Mouse (Mus musculus) hindbrain, postnatal 0 days (tissue): Measurements from ENCODE around the gene Gm20388. TPM values are rescaled to one million over a fixed set of nuclear protein-coding genes. Genes with fewer than 3 reads are reported as not detected.

Experiments
- ATAC-seq: fragments of 200-750 bp; cut with Nextera tagmentation; 2 replicates; pipeline ENCODE4 v1.8.0; 2017; ENCODE audit warnings: mild to moderate bottlenecking, moderate TSS enrichment, moderate library complexity
- DNase-seq: peaks from one replicate; pipeline ENCODE4 v3.0.0-alpha.2; 2015; ENCODE audit warnings: low spot score
- H3K27ac ChIP-seq: fragments of 300-500 bp; sonication (generic); 2 replicates; pipeline ENCODE4 v1.5.1; 2014; ENCODE audit warnings: mild to moderate bottlenecking
- H3K27me3 ChIP-seq: fragments of 300-500 bp; sonication (generic); 2 replicates; pipeline ENCODE4 v1.6.1; 2014; ENCODE audit warnings: low read length, mixed read lengths; ENCODE audit not compliant: insufficient read depth
- H3K36me3 ChIP-seq: fragments of 300-500 bp; sonication (generic); 2 replicates; pipeline ENCODE4 v1.6.1; 2014; ENCODE audit warnings: low read length, mixed read lengths; ENCODE audit not compliant: insufficient read depth
- H3K4me1 ChIP-seq: fragments of 300-500 bp; sonication (generic); 2 replicates; pipeline ENCODE4 v1.6.1; 2014; ENCODE audit warnings: antibody characterized with exemption, low read length, mixed read lengths; ENCODE audit not compliant: insufficient read depth
- H3K4me2 ChIP-seq: fragments of 300-500 bp; sonication (generic); 2 replicates; pipeline ENCODE4 v1.6.1; 2014; ENCODE audit warnings: low read depth, mild to moderate bottlenecking, low read length, moderate library complexity, mixed read lengths
- H3K4me3 ChIP-seq: fragments of 300-500 bp; sonication (generic); 2 replicates; pipeline ENCODE4 v1.5.1; 2014; ENCODE audit warnings: low read length
- H3K9ac ChIP-seq: fragments of 300-500 bp; sonication (generic); replicated peaks from 2 replicates; pipeline ENCODE4 v1.6.1; 2014; ENCODE audit warnings: mild to moderate bottlenecking, low read length, moderate library complexity, mixed read lengths
- H3K9me3 ChIP-seq: fragments of 300-500 bp; sonication (generic); 2 replicates; pipeline ENCODE4 v1.6.1; 2016; ENCODE audit warnings: low read length, mixed read lengths
- CTCF ChIP-seq: IDR thresholded peaks from 2 replicates; pipeline ENCODE4 v1.5.1; 2016; ENCODE audit warnings: antibody characterized with exemption, control low read depth, low read depth
- WGBS: fragments of 180-500 bp; shearing (Covaris S2); extraction: QIAGEN DNeasy Blood & Tissue Kit; methylation state at CpG from one replicate; pipeline ENCODE4 v1.1.7; 2014; 5-methylcytosine and 5-hydroxymethylcytosine counted together
- polyA plus RNA-seq: library from polyadenylated mRNA; unstranded; fragments of >200 nt; fragmentation: Nextera tagmentation; extraction: Ambion mirVana; gene quantifications from 2 replicates; pipeline ENCODE4 v1.2.1, GENCODE M21; 2015
- total RNA-seq: library from RNA; depleted of rRNA; stranded (reverse); fragments of >200 nt; gene quantifications from 2 replicates; pipeline ENCODE4 v1.2.3, GENCODE M21; 2014

Gene Gm20388
- total and polyA plus RNA-seq, 2 experiments from 2014 or later, result 71.3 TPM; not detected in 1

DNA sequence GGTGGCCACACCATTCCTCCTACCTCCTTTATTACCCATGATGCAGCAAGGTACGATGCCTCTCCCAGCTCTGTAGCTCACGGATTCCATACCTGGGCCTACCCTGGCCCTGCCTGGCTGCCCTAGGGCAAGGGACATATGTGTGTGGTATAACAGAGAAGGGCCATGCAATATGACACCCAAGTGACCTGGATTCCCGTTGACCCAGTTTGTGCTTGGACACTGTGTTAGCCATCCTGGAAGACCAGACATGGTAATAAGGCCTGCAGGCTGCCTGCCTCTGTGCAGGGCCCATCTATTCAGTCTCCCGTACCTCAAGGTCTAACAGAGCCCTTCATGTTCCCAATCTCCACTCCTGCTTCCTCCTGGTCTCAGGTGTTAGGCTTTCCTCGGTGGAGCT is 517.9 kb downstream of the Gm20388 start:
- WGBS, result 89% methylated on average over 5 of the region's 5 CpGs
- Histone ChIP-seq H3K4me3 (no peak overlapping the region), H3K9ac (no peak overlapping the region), H3K9me3 (no peaks in the 10 kb centered on the region), H3K4me2 (no peak overlapping the region), H3K27ac (no peak overlapping the region), H3K4me1 (peaks cover 33% of the 10 kb centered on the region), H3K36me3 (no peaks in the 10 kb centered on the region), H3K27me3 (no peaks in the 10 kb centered on the region)
- DNase-seq (no peak), ATAC-seq (no peak)
- TF ChIP-seq CTCF, result no peak

GRCm38 (mm10) chr8:120429116-120429515 is 518.5 kb downstream of the Gm20388 start:
- H3K27me3 ChIP-seq, result no peaks in the 10 kb centered on the region
- no peak overlapping the region for H3K4me2 ChIP-seq
- H3K9ac ChIP-seq, result no peak overlapping the region
- TF ChIP-seq CTCF, result no peak
- DNase-seq, result no peak
- no peak for ATAC-seq
- 83% methylated on average over 1 of the region's 1 CpGs for WGBS
- H3K9me3 ChIP-seq, result no peaks in the 10 kb centered on the region
- peaks cover 27% of the 10 kb centered on the region for H3K4me1 ChIP-seq
- H3K4me3 ChIP-seq, result no peak overlapping the region
- no peaks in the 10 kb centered on the region for H3K36me3 ChIP-seq
- no peak overlapping the region for H3K27ac ChIP-seq

DNA sequence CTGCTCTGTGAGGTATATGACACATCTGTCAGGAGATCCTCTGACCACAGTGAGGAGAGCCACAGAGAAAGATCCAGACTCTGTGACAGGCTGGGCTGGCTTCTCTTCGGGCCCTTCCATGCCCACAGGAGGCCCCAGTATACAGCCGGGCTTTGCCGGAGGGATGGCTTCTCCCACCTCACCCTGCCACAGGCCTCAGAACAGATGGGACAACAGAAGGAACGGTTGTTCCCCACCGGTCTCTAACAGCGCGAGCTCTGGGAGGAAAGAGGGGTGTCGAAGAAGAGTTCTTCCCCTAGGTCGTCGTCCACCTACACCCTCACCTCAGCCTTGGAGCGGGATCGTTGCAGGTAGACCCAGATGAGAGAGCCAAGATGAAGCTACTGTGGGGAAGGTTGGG is 520.4 kb downstream of the Gm20388 start:
- TF ChIP-seq CTCF, result no peak
- Histone ChIP-seq H3K9me3 (no peaks in the 10 kb centered on the region), H3K36me3 (no peaks in the 10 kb centered on the region), H3K4me3 (no peak overlapping the region), H3K9ac (no peak overlapping the region), H3K27me3 (no peaks in the 10 kb centered on the region), H3K27ac (no peak overlapping the region), H3K4me2 (no peak overlapping the region), H3K4me1 (peaks cover 11% of the 10 kb centered on the region; the same call in 1 of the 2 replicates)
- WGBS, result 67% methylated on average over 12 of the region's 12 CpGs
- DNase-seq (no peak), ATAC-seq (peak; percentile 18; the same call in 1 of the 2 replicates)

DNA sequence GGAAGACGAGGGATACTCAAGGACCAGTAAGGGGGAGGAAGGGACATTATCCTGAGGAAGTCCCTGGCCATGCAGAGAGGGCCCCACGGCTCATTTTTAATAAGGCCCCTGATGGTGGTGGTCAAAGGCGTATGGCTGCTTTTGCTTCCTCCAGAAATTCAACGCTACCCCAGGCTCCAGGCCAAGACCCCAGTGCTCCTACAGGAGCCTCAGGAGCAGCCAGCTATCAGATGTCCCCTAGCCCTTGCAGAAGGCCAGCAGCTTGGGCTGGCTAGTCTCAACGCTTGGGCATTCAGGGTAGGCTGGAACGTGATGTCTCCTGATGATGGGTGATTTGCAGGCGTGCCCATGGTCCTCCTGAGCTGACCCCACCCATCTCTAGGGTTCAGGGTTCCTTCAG is 521.8 kb downstream of the Gm20388 start:
- no peak overlapping the region for H3K4me3 ChIP-seq
- no peak overlapping the region for H3K27ac ChIP-seq
- TF ChIP-seq CTCF, result no peak
- DNase-seq (no peak), ATAC-seq (no peak)
- H3K36me3 ChIP-seq, result no peaks in the 10 kb centered on the region
- no peaks in the 10 kb centered on the region for H3K27me3 ChIP-seq
- H3K9ac ChIP-seq, result no peak overlapping the region
- WGBS, result 74% methylated on average over 7 of the region's 7 CpGs
- H3K4me2 ChIP-seq, result no peak overlapping the region
- no peaks in the 10 kb centered on the region for H3K9me3 ChIP-seq
- 0 out of 2 replicates have a peak, but pooled peaks cover 6% of the 10 kb centered on the region for H3K4me1 ChIP-seq

DNA sequence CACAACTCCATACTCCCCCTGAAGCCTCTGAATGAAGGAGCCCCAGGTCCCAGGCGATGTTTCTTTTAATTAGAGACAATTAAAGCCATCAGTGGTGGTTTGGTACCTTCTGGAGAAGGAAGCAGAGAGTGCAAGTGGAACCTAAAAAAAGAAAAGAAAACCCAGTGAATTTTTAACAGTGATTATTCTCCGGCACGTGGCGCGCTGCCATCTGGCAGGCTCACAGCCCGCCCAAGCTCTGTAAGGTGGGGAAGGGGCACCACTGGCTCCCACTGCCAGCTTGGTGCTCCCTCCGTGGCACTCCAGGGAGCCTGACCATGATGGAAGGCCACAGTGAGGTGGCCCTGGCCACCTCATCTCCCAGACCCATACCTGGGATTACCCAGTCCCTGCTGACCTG is 522.5 kb downstream of the Gm20388 start:
- H3K27ac ChIP-seq, result no peak overlapping the region
- WGBS, result 42% methylated on average over 7 of the region's 7 CpGs
- H3K4me3 ChIP-seq, result no peak overlapping the region
- H3K27me3 ChIP-seq, result no peaks in the 10 kb centered on the region
- no peaks in the 10 kb centered on the region for H3K9me3 ChIP-seq
- ATAC-seq (no peak), DNase-seq (no peak)
- H3K36me3 ChIP-seq, result no peaks in the 10 kb centered on the region
- H3K4me1 ChIP-seq, result peaks cover 12% of the 10 kb centered on the region; the same call in 1 of the 2 replicates
- no peak overlapping the region for H3K4me2 ChIP-seq
- H3K9ac ChIP-seq, result no peak overlapping the region
- TF ChIP-seq CTCF, result no peak

DNA sequence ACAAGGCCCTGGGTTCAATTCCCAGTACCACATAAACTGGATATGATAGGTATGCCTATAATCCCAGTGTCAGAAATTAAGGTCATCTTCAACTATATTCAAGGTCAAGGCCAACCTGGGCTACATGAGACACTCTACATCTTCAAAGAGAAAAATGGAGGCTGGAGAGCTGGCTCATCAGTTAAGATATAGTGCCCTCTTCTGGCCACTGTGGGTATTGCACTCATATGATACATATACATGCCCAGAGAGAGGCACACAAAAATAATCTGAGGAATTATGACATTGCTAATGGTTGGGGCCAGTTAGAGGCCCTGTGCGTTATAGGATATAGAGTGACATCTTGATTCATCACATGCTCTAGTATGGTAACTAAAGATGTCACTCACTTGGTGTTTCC is 523.1 kb downstream of the Gm20388 start:
- no peak overlapping the region for H3K4me2 ChIP-seq
- no peaks in the 10 kb centered on the region for H3K36me3 ChIP-seq
- H3K27ac ChIP-seq, result no peak overlapping the region
- H3K27me3 ChIP-seq, result no peaks in the 10 kb centered on the region
- DNase-seq (no peak), ATAC-seq (no peak)
- H3K9me3 ChIP-seq, result no peaks in the 10 kb centered on the region
- TF ChIP-seq CTCF, result peak; percentile 62
- no peak overlapping the region for H3K9ac ChIP-seq
- WGBS, result 91% methylated on average over 1 of the region's 1 CpGs
- peaks cover 15% of the 10 kb centered on the region; the same call in 1 of the 2 replicates for H3K4me1 ChIP-seq
- no peak overlapping the region for H3K4me3 ChIP-seq

DNA sequence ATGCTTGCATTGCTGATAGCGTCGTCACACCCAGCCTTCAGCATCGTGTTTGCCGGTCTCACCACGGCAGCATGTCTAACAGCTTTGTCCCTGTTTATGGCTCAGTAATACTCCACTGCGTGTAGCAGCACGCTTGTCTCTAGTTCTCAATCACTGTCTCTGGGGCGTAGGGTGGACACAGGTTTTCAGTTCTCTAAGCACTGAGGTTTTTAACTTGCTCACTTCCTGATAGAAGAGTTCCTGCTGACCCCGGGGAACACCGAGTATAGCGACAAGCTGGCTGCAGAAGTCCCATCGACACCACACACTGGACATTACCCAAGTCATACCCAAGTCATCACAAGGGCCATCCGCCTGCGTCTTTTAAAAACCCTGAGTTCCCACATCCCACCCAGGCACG is 525.1 kb downstream of the Gm20388 start:
- DNase-seq, result no peak
- Histone ChIP-seq H3K9me3 (no peaks in the 10 kb centered on the region), H3K27ac (no peak overlapping the region), H3K4me1 (peaks cover 36% of the 10 kb centered on the region), H3K4me2 (no peak overlapping the region), H3K36me3 (no peaks in the 10 kb centered on the region), H3K9ac (no peak overlapping the region), H3K4me3 (no peak overlapping the region), H3K27me3 (no peaks in the 10 kb centered on the region)
- WGBS, result 94% methylated on average over 15 of the region's 15 CpGs
- no peak for TF ChIP-seq CTCF
- no peak for ATAC-seq
